Comparison of ENCODE assay signal across 11 mouse cellular contexts in genomic region chr1:118910693-118911426, GRCm38 (mm10).
DNase-seq lines count a peak whose midpoint lies in the region; ATAC-seq lines count a peak whose summit lies in the region.
"Had no signal": no experiment of that assay in that cellular context is flagged by ENCODE, and none has a peak within 500 bp of the region (broad histone marks: within the 10 kb centered on the region; RNA-seq: fewer than 3 reads in every experiment).

No protein-coding gene starts in this region.

- H3K36me3 ChIP-seq in embryonic facial prominence, embryonic 10.5 days (replicated peaks), result peaks cover 4% of the 10 kb centered on the region; the same call in 1 of the 2 replicates
- H3K36me3 ChIP-seq in hindbrain, embryonic 11.5 days (ENCODE audit: control insufficient read depth, insufficient read depth, low read length), result no peaks in the 10 kb centered on the region
- no peaks in the 10 kb centered on the region for H3K36me3 ChIP-seq in midbrain, embryonic 16.5 days (ENCODE audit: control insufficient read depth, insufficient read depth, low read length)

- 24% methylated on average over 13 of the region's 13 CpGs for WGBS in embryonic facial prominence, embryonic 10.5 days
- 13% methylated on average over 13 of the region's 13 CpGs for WGBS in hindbrain, embryonic 11.5 days
- WGBS in midbrain, embryonic 16.5 days, result 6% methylated on average over 13 of the region's 13 CpGs

- H3K9me3 ChIP-seq in embryonic facial prominence, embryonic 10.5 days, result no peaks in the 10 kb centered on the region
- H3K9me3 ChIP-seq in hindbrain, embryonic 11.5 days (ENCODE audit: control insufficient read depth, low read length), result no peaks in the 10 kb centered on the region
- no peaks in the 10 kb centered on the region for H3K9me3 ChIP-seq in midbrain, embryonic 16.5 days (replicated peaks; ENCODE audit: control insufficient read depth, low read length, poor library complexity, severe bottlenecking)

- no peak overlapping the region for H3K4me2 ChIP-seq in hindbrain, embryonic 11.5 days (replicated peaks; ENCODE audit: low read depth, low read length)
- no peak overlapping the region for H3K4me2 ChIP-seq in midbrain, embryonic 16.5 days (ENCODE audit: low read length)

- DNase-seq in Muller cell, postnatal 12 days (ENCODE audit: inconsistent ontology term), result peak; percentile 35
- DNase-seq in embryonic facial prominence, embryonic 10.5 days (ENCODE audit: low spot score), result peak; percentile 41
- DNase-seq in hindbrain, embryonic 11.5 days (ENCODE audit: low spot score), result peak; percentile 70
- no peak for DNase-seq in adrenal gland, adult 18-20 months (ENCODE audit: low spot score in 2 of 2)
- no peak for DNase-seq in testis, postnatal 14 days (ENCODE audit: low spot score)
- DNase-seq in kidney, postnatal 4 days, result no peak
- DNase-seq: cerebellum, adult 11-12 months; kidney, adult 9 months had no signal

- H3K27me3 ChIP-seq in embryonic facial prominence, embryonic 10.5 days (replicated peaks; ENCODE audit: low read depth, poor library complexity, severe bottlenecking), result peaks cover 21% of the 10 kb centered on the region; the same call in 1 of the 2 replicates
- H3K27me3 ChIP-seq in hindbrain, embryonic 11.5 days (ENCODE audit: control insufficient read depth, insufficient read depth, low read length), result 0 out of 2 replicates have a peak, but pooled peaks cover 3% of the 10 kb centered on the region
- no peaks in the 10 kb centered on the region for H3K27me3 ChIP-seq in midbrain, embryonic 16.5 days (ENCODE audit: control insufficient read depth, insufficient read depth, low read depth, low read length)

- peak; percentile 81 for ATAC-seq in hindbrain, embryonic 11.5 days (ENCODE audit: low FRiP score)
- 0 out of 2 replicates have a peak, but pooled peaks have one; percentile 61 for ATAC-seq in midbrain, embryonic 16.5 days

- no peak overlapping the region for H3K4me3 ChIP-seq in embryonic facial prominence, embryonic 10.5 days
- H3K4me3 ChIP-seq in hindbrain, embryonic 11.5 days (ENCODE audit: low read depth, low read length), result no peak overlapping the region
- H3K4me3 ChIP-seq in midbrain, embryonic 16.5 days (ENCODE audit: low read depth, low read length), result no peak overlapping the region

- peaks cover 65% of the 10 kb centered on the region for H3K4me1 ChIP-seq in embryonic facial prominence, embryonic 10.5 days
- H3K4me1 ChIP-seq in hindbrain, embryonic 11.5 days (replicated peaks; ENCODE audit: control insufficient read depth, insufficient read depth, low read length), result peaks cover 18% of the 10 kb centered on the region
- H3K4me1 ChIP-seq in midbrain, embryonic 16.5 days (ENCODE audit: control insufficient read depth, insufficient read depth, low read length), result peaks cover 16% of the 10 kb centered on the region

- no peak overlapping the region for H3K9ac ChIP-seq in hindbrain, embryonic 11.5 days (ENCODE audit: low read depth, low read length)
- H3K9ac ChIP-seq in midbrain, embryonic 16.5 days (ENCODE audit: low read depth, low read length), result no peak overlapping the region
- H3K9ac ChIP-seq: liver, embryonic 14.5 days had no signal

- H3K27ac ChIP-seq in embryonic facial prominence, embryonic 10.5 days (replicated peaks), result peak overlapping the region; percentile 62
- H3K27ac ChIP-seq in hindbrain, embryonic 11.5 days (ENCODE audit: low read depth, low read length), result peak overlapping the region; percentile 70
- peak overlapping the region; percentile 8; the same call in 1 of the 2 replicates for H3K27ac ChIP-seq in midbrain, embryonic 16.5 days (ENCODE audit: low read length)
- H3K27ac ChIP-seq: liver, embryonic 14.5 days; stomach, postnatal 0 days had no signal

Comparison
In these comparisons a context has a peak if more than half of its experiments do, and no peak if none do; other contexts are left out.
1. DNase-seq: peak in Muller cell, postnatal 12 days (single experiment), embryonic facial prominence, embryonic 10.5 days (single experiment) and hindbrain, embryonic 11.5 days (single experiment); none in adrenal gland, adult 18-20 months (0 of 2), testis, postnatal 14 days (single experiment) and kidney, postnatal 4 days (0 of 2).
2. H3K27ac ChIP-seq: peak in every context shown above with its lines; median percentile 70 in hindbrain, embryonic 11.5 days; 62 in embryonic facial prominence, embryonic 10.5 days; 8 in midbrain, embryonic 16.5 days.